Mouse (Mus musculus): ENCODE measurements around the gene Hemk1. TPM values are rescaled to one million over a fixed set of nuclear protein-coding genes. Genes with fewer than 3 reads are reported as not detected.

Hemk1 gene
- polyA plus RNA-seq, 1 experiment from 2014 or later = 17.2 TPM

GRCm38 (mm10) chr9:107342201-107342709 is 4.1 kb upstream of the Hemk1 start:
- no peaks in the 10 kb centered on the region for H3K36me3 ChIP-seq

GRCm38 (mm10) chr9:107340911-107341645 is 2.9 kb upstream of the Hemk1 start:
- H3K27ac ChIP-seq (replicated peaks) = peak overlapping the region; percentile 84
- H3K4me2 ChIP-seq = peak overlapping the region; percentile 92
- peak overlapping the region; percentile 75 for H3K4me3 ChIP-seq
- H3K9ac ChIP-seq = peak overlapping the region; percentile 70
- no peaks in the 10 kb centered on the region for H3K9me3 ChIP-seq
- H3K4me1 ChIP-seq (replicated peaks) = peaks cover 44% of the 10 kb centered on the region
- no peak for ATAC-seq (ENCODE audit: low FRiP score, low read depth)
- H3K27me3 ChIP-seq = no peaks in the 10 kb centered on the region
- WGBS = 45% methylated on average over 12 of the region's 12 CpGs
- no peaks in the 10 kb centered on the region for H3K36me3 ChIP-seq

More at GRCm38 (mm10) chr9:107342201-107342709, 4.1 kb upstream of the Hemk1 start:
- H3K9ac ChIP-seq = no peak overlapping the region
- H3K4me2 ChIP-seq = no peak overlapping the region
- no peak overlapping the region for H3K27ac ChIP-seq (replicated peaks)
- H3K9me3 ChIP-seq = no peaks in the 10 kb centered on the region
- H3K27me3 ChIP-seq = no peaks in the 10 kb centered on the region
- ATAC-seq (ENCODE audit: low FRiP score, low read depth) = no peak
- 91% methylated on average over 11 of the region's 11 CpGs for WGBS
- no peak overlapping the region for H3K4me3 ChIP-seq
- H3K4me1 ChIP-seq (replicated peaks) = peaks cover 33% of the 10 kb centered on the region

- H3K4me2 ChIP-seq = peak within 1 kb of the TSS; percentile 92
- ATAC-seq (ENCODE audit: low FRiP score, low read depth) = peak; percentile 93
- peaks cover 50% of the 10 kb centered on the region for H3K4me1 ChIP-seq (replicated peaks)
- no peaks in the 10 kb centered on the region for H3K9me3 ChIP-seq
- H3K36me3 ChIP-seq = no peaks in the 10 kb centered on the region
- no peaks in the 10 kb centered on the region for H3K27me3 ChIP-seq
- peak within 1 kb of the TSS; percentile 75 for H3K4me3 ChIP-seq
- H3K9ac ChIP-seq = peak within 1 kb of the TSS; percentile 70
- 0% methylated on average over 34 of the region's 34 CpGs for WGBS
- H3K27ac ChIP-seq (replicated peaks) = peak within 1 kb of the TSS; percentile 84
Measured at GRCm38 (mm10) chr9:107340267-107340859, 2.2 kb upstream of the Hemk1 start, which contains the start of gene 6430571L13Rik. TSS of gene 6430571L13Rik (plus strand) at chr9:107340602.

GRCm38 (mm10) chr9:107336386-107336785 is 1.8 kb downstream of the Hemk1 start:
- 89% methylated on average over 6 of the region's 6 CpGs for WGBS
- Histone ChIP-seq H3K4me3 (no peak overlapping the region), H3K4me2 (no peak overlapping the region), H3K9ac (no peak overlapping the region), H3K27ac (replicated peaks) (no peak overlapping the region), H3K36me3 (0 out of 2 replicates have a peak, but pooled peaks cover 6% of the 10 kb centered on the region), H3K9me3 (no peaks in the 10 kb centered on the region), H3K27me3 (no peaks in the 10 kb centered on the region), H3K4me1 (replicated peaks) (peaks cover 48% of the 10 kb centered on the region)
- ATAC-seq (ENCODE audit: low FRiP score, low read depth) = no peak

- no peaks in the 10 kb centered on the region for H3K9me3 ChIP-seq
- ATAC-seq (ENCODE audit: low FRiP score, low read depth) = no peak
- 14% methylated on average over 5 of the region's 5 CpGs for WGBS
Measured at GRCm38 (mm10) chr9:107335909-107336308, 2.2 kb downstream of the Hemk1 start.

GRCm38 (mm10) chr9:107335046-107335445 is 3.1 kb downstream of the Hemk1 start:
- 0 out of 2 replicates have a peak, but pooled peaks cover 10% of the 10 kb centered on the region for H3K36me3 ChIP-seq
- no peak for ATAC-seq (ENCODE audit: low FRiP score, low read depth)
- H3K9me3 ChIP-seq = no peaks in the 10 kb centered on the region
- 92% methylated on average over 5 of the region's 5 CpGs for WGBS
- no peak overlapping the region for H3K4me2 ChIP-seq
- no peak overlapping the region for H3K9ac ChIP-seq
- no peak overlapping the region for H3K27ac ChIP-seq (replicated peaks)
- no peaks in the 10 kb centered on the region for H3K27me3 ChIP-seq
- H3K4me3 ChIP-seq = no peak overlapping the region
- peaks cover 40% of the 10 kb centered on the region for H3K4me1 ChIP-seq (replicated peaks)

More at GRCm38 (mm10) chr9:107335909-107336308, 2.2 kb downstream of the Hemk1 start:
- H3K4me1 ChIP-seq (replicated peaks) = peaks cover 44% of the 10 kb centered on the region
- H3K4me3 ChIP-seq = no peak overlapping the region
- H3K27ac ChIP-seq (replicated peaks) = no peak overlapping the region
- no peaks in the 10 kb centered on the region for H3K27me3 ChIP-seq
- H3K36me3 ChIP-seq = 0 out of 2 replicates have a peak, but pooled peaks cover 7% of the 10 kb centered on the region
- no peak overlapping the region for H3K4me2 ChIP-seq
- H3K9ac ChIP-seq = no peak overlapping the region

GRCm38 (mm10) chr9:107334356-107334755 is 3.8 kb downstream of the Hemk1 start:
- no peak for ATAC-seq (ENCODE audit: low FRiP score, low read depth)

GRCm38 (mm10) chr9:107333686-107334085 is 4.5 kb downstream of the Hemk1 start:
- no peaks in the 10 kb centered on the region for H3K27me3 ChIP-seq
- no peak overlapping the region for H3K4me3 ChIP-seq
- 71% methylated on average over 2 of the region's 2 CpGs for WGBS
- H3K4me1 ChIP-seq (replicated peaks) = peaks cover 27% of the 10 kb centered on the region
- 0 out of 2 replicates have a peak, but pooled peaks cover 10% of the 10 kb centered on the region for H3K36me3 ChIP-seq
- no peak for ATAC-seq (ENCODE audit: low FRiP score, low read depth)
- no peak overlapping the region for H3K9ac ChIP-seq
- no peaks in the 10 kb centered on the region for H3K9me3 ChIP-seq
- no peak overlapping the region for H3K4me2 ChIP-seq
- no peak overlapping the region for H3K27ac ChIP-seq (replicated peaks)

More at GRCm38 (mm10) chr9:107334356-107334755, 3.8 kb downstream of the Hemk1 start:
- Histone ChIP-seq H3K27me3 (no peaks in the 10 kb centered on the region), H3K9me3 (no peaks in the 10 kb centered on the region), H3K9ac (no peak overlapping the region), H3K27ac (replicated peaks) (no peak overlapping the region), H3K36me3 (0 out of 2 replicates have a peak, but pooled peaks cover 10% of the 10 kb centered on the region), H3K4me1 (replicated peaks) (peaks cover 33% of the 10 kb centered on the region), H3K4me3 (no peak overlapping the region), H3K4me2 (no peak overlapping the region)
- WGBS = 90% methylated on average over 6 of the region's 6 CpGs

- WGBS = 80% methylated on average over 6 of the region's 6 CpGs
- peaks cover 3% of the 10 kb centered on the region for H3K4me1 ChIP-seq (replicated peaks)
- ATAC-seq (ENCODE audit: low FRiP score, low read depth) = no peak
- no peak overlapping the region for H3K9ac ChIP-seq
- no peaks in the 10 kb centered on the region for H3K9me3 ChIP-seq
- no peaks in the 10 kb centered on the region for H3K27me3 ChIP-seq
- H3K4me2 ChIP-seq = no peak overlapping the region
- 0 out of 2 replicates have a peak, but pooled peaks cover 10% of the 10 kb centered on the region for H3K36me3 ChIP-seq
- H3K4me3 ChIP-seq = no peak overlapping the region
- no peak overlapping the region for H3K27ac ChIP-seq (replicated peaks)
Measured at GRCm38 (mm10) chr9:107330791-107331190, 7.4 kb downstream of the Hemk1 start.

- 92% methylated on average over 16 of the region's 16 CpGs for WGBS
- H3K4me1 ChIP-seq (replicated peaks) = no peaks in the 10 kb centered on the region
- ATAC-seq (ENCODE audit: low FRiP score, low read depth) = no peak
- no peaks in the 10 kb centered on the region for H3K9me3 ChIP-seq
- H3K9ac ChIP-seq = no peak overlapping the region
- H3K27ac ChIP-seq (replicated peaks) = no peak overlapping the region
- H3K4me3 ChIP-seq = no peak overlapping the region
- H3K36me3 ChIP-seq = 0 out of 2 replicates have a peak, but pooled peaks cover 10% of the 10 kb centered on the region
- H3K27me3 ChIP-seq = no peaks in the 10 kb centered on the region
- H3K4me2 ChIP-seq = no peak overlapping the region
Measured at GRCm38 (mm10) chr9:107327879-107328620, 10.1 kb downstream of the Hemk1 start.

- 89% methylated on average over 7 of the region's 7 CpGs for WGBS
- H3K27ac ChIP-seq (replicated peaks) = no peak overlapping the region
- H3K9ac ChIP-seq = no peak overlapping the region
- H3K9me3 ChIP-seq = no peaks in the 10 kb centered on the region
- 0 out of 2 replicates have a peak, but pooled peaks cover 2% of the 10 kb centered on the region for H3K36me3 ChIP-seq
- no peaks in the 10 kb centered on the region for H3K4me1 ChIP-seq (replicated peaks)
- ATAC-seq (ENCODE audit: low FRiP score, low read depth) = no peak
- H3K4me2 ChIP-seq = no peak overlapping the region
- no peak overlapping the region for H3K4me3 ChIP-seq
- H3K27me3 ChIP-seq = no peaks in the 10 kb centered on the region
Measured at GRCm38 (mm10) chr9:107325904-107326303, 12.2 kb downstream of the Hemk1 start.

All from hindbrain, embryonic 15.5 days (tissue).